In genomic region chr17:29167371-29167770, GRCm38 (mm10) we compare ENCODE assay signal across 15 mouse cellular contexts. TPM values are rescaled to one million over a fixed set of nuclear protein-coding genes. Genes with fewer than 3 reads are reported as not detected.
DNase-seq lines count a peak whose midpoint lies in the region; ATAC-seq and TF ChIP-seq lines count a peak whose summit lies in the region.
"Had no signal": no experiment of that assay in that cellular context is flagged by ENCODE, and none has a peak within 500 bp of the region (broad histone marks: within the 10 kb centered on the region; RNA-seq: fewer than 3 reads in every experiment).

No protein-coding gene starts in this region.

- peaks cover 22% of the 10 kb centered on the region for H3K4me1 ChIP-seq in midbrain, embryonic 14.5 days (ENCODE audit: control insufficient read depth, insufficient read depth, low read length)
- peaks cover 10% of the 10 kb centered on the region; the same call in 1 of the 2 replicates for H3K4me1 ChIP-seq in midbrain, postnatal 0 days (ENCODE audit: insufficient read depth, low read length)

- no peak overlapping the region for H3K4me2 ChIP-seq in midbrain, embryonic 14.5 days (ENCODE audit: low read length)
- H3K4me2 ChIP-seq in midbrain, postnatal 0 days (ENCODE audit: low read depth, low read length, poor library complexity, severe bottlenecking), result no peak overlapping the region
- H3K4me2 ChIP-seq: limb, embryonic 12.5 days; neural tube, embryonic 13.5 days had no signal

- DNase-seq in midbrain, embryonic 14.5 days, result no peak
- no peak for DNase-seq in midbrain, postnatal 0 days (ENCODE audit: low spot score)
- DNase-seq in kidney, postnatal 25 days, result peak; percentile 47 to 73
- DNase-seq in spleen, postnatal 14 days (ENCODE audit: low spot score in 2 of 2), result peak; percentile 61 to 67
- DNase-seq in MN1 (ENCODE audit: low spot score), result no peak
- no peak for DNase-seq in embryo, embryonic 10 days (ENCODE audit: low spot score)
- no peak for DNase-seq in frontal cortex, adult 2 months (ENCODE audit: extremely low spot score in 1 of 2, low spot score in 1 of 2)
- DNase-seq in gastrocnemius, postnatal 14 days, result no peak
- DNase-seq: adrenal gland, postnatal 25 days; cerebellum, adult 9-11 months; heart, postnatal 14 days had no signal

- no peak for ATAC-seq in midbrain, embryonic 14.5 days (ENCODE audit: low FRiP score, low TSS enrichment)
- no peak for ATAC-seq in midbrain, postnatal 0 days (ENCODE audit: low FRiP score)

- intact Hi-C loops in gastrocnemius, postnatal 14 days (cut with DNase I; ENCODE audit: low total_unique reads), result loop anchor here (5.0 kb wide), 1 partner anchor 70 kb away; no protein-coding TSS in a partner anchor

- no peak overlapping the region for H3K4me3 ChIP-seq in midbrain, embryonic 14.5 days (replicated peaks; ENCODE audit: low read depth, low read length)
- H3K4me3 ChIP-seq in midbrain, postnatal 0 days (ENCODE audit: low read depth, low read length), result no peak overlapping the region
- H3K4me3 ChIP-seq: erythroblast, embryonic 14.5 days; limb, embryonic 12.5 days; neural tube, embryonic 13.5 days had no signal

- H3K9ac ChIP-seq in midbrain, embryonic 14.5 days (replicated peaks; ENCODE audit: low read length), result no peak overlapping the region
- H3K9ac ChIP-seq in midbrain, postnatal 0 days (replicated peaks; ENCODE audit: low read length, poor library complexity, severe bottlenecking), result no peak overlapping the region
- H3K9ac ChIP-seq: limb, embryonic 12.5 days; neural tube, embryonic 13.5 days had no signal

- no peaks in the 10 kb centered on the region for H3K27me3 ChIP-seq in midbrain, embryonic 14.5 days (ENCODE audit: control insufficient read depth, insufficient read depth, low read length)
- H3K27me3 ChIP-seq in midbrain, postnatal 0 days (ENCODE audit: insufficient read depth, low read length), result no peaks in the 10 kb centered on the region
- H3K27me3 ChIP-seq: neural tube, embryonic 13.5 days had no signal

- 63% methylated on average over 6 of the region's 6 CpGs for WGBS in midbrain, embryonic 14.5 days
- 67% methylated on average over 6 of the region's 6 CpGs for WGBS in midbrain, postnatal 0 days

- H3K36me3 ChIP-seq in midbrain, embryonic 14.5 days (ENCODE audit: control insufficient read depth, insufficient read depth, low read length), result no peaks in the 10 kb centered on the region
- 0 out of 2 replicates have a peak, but pooled peaks cover 6% of the 10 kb centered on the region for H3K36me3 ChIP-seq in midbrain, postnatal 0 days (ENCODE audit: insufficient read depth, low read length)
- H3K36me3 ChIP-seq: G1E; limb, embryonic 12.5 days; neural tube, embryonic 13.5 days had no signal

- H3K27ac ChIP-seq in midbrain, embryonic 14.5 days (replicated peaks; ENCODE audit: low read depth, low read length), result 0 out of 2 replicates have a peak overlapping the region, but pooled peaks have one; percentile 89
- no peak overlapping the region for H3K27ac ChIP-seq in midbrain, postnatal 0 days (ENCODE audit: low read depth, low read length)
- H3K27ac ChIP-seq: limb, embryonic 12.5 days; neural tube, embryonic 13.5 days had no signal

- no peak for TF ChIP-seq CTCF in midbrain, postnatal 0 days (IDR thresholded peaks at IDR 0.05)

- no peaks in the 10 kb centered on the region for H3K9me3 ChIP-seq in midbrain, embryonic 14.5 days (ENCODE audit: control insufficient read depth, low read length)
- no peaks in the 10 kb centered on the region for H3K9me3 ChIP-seq in midbrain, postnatal 0 days (ENCODE audit: low read length)
- H3K9me3 ChIP-seq: limb, embryonic 12.5 days; neural tube, embryonic 13.5 days had no signal

RNA-seq across cellular contexts. Expression of gene Rab44, which starts 53.4 kb away (rescaled TPM):
- polyA plus RNA-seq in midbrain, embryonic 14.5 days (2014; fragmentation: Nextera tagmentation; extraction: Ambion mirVana), result 0.20 TPM in 1 of 2 replicates, not detected in the other
- not detected in 2 replicates for total RNA-seq in midbrain, postnatal 0 days (2014; rRNA removed)
- polyA plus RNA-seq in midbrain, postnatal 0 days (2015; fragmentation: Nextera tagmentation; extraction: Ambion mirVana), result not detected in 2 replicates
- polyA plus RNA-seq in frontal cortex, adult 2 months (2012; rRNA removed), result 0.08 and 0.19 TPM in 2 replicates
- 1 to 10 TPM; 1.2 to 1.6 TPM for total RNA-seq in gastrocnemius, postnatal 14 days (2021)

Comparison
In these comparisons a context has a peak if more than half of its experiments do, and no peak if none do; other contexts are left out.
1. DNase-seq: peak in kidney, postnatal 25 days (2 of 2) and spleen, postnatal 14 days (2 of 2); none in midbrain, embryonic 14.5 days (single experiment), midbrain, postnatal 0 days (single experiment), MN1 (single experiment), embryo, embryonic 10 days (single experiment), frontal cortex, adult 2 months (0 of 2) and gastrocnemius, postnatal 14 days (single experiment).